In genomic region chr12:7776335-7776734, GRCm38 (mm10) we compare ENCODE assay signal across 9 mouse cellular contexts.
DNase-seq lines count a peak whose midpoint lies in the region; ATAC-seq and TF ChIP-seq lines count a peak whose summit lies in the region.
"Had no signal": no experiment of that assay in that cellular context is flagged by ENCODE, and none has a peak within 500 bp of the region (broad histone marks: within the 10 kb centered on the region; RNA-seq: fewer than 3 reads in every experiment).

No protein-coding gene starts in this region.

- TF ChIP-seq CTCF in forebrain, postnatal 0 days (IDR thresholded peaks at IDR 0.05; ENCODE audit: low read depth) = no peak

- peak overlapping the region; percentile 16; the same call in 1 of the 2 replicates for H3K27ac ChIP-seq in forebrain, embryonic 10.5 days
- H3K27ac ChIP-seq in forebrain, postnatal 0 days (ENCODE audit: low read depth, low read length) = no peak overlapping the region
- no peak overlapping the region for H3K27ac ChIP-seq in neural tube, embryonic 15.5 days (replicated peaks)

- H3K36me3 ChIP-seq in forebrain, embryonic 10.5 days (replicated peaks) = no peaks in the 10 kb centered on the region
- no peaks in the 10 kb centered on the region for H3K36me3 ChIP-seq in forebrain, postnatal 0 days (ENCODE audit: insufficient read depth)
- no peaks in the 10 kb centered on the region for H3K36me3 ChIP-seq in neural tube, embryonic 15.5 days

- H3K9me3 ChIP-seq in forebrain, embryonic 10.5 days = no peaks in the 10 kb centered on the region
- no peaks in the 10 kb centered on the region for H3K9me3 ChIP-seq in forebrain, postnatal 0 days (ENCODE audit: low read length)
- no peaks in the 10 kb centered on the region for H3K9me3 ChIP-seq in neural tube, embryonic 15.5 days (replicated peaks)

- ATAC-seq in forebrain, postnatal 0 days = no peak
- no peak; the same call in 1 of the 2 replicates for ATAC-seq in neural tube, embryonic 15.5 days (ENCODE audit: low FRiP score)
- ATAC-seq: intestine, embryonic 16.5 days had no signal

- intact Hi-C loops in gastrocnemius, postnatal 36 days (cut with DNase I) = no loop called here

- H3K27me3 ChIP-seq in forebrain, embryonic 10.5 days (ENCODE audit: poor library complexity, severe bottlenecking) = no peaks in the 10 kb centered on the region
- no peaks in the 10 kb centered on the region for H3K27me3 ChIP-seq in forebrain, postnatal 0 days (ENCODE audit: insufficient read depth, low read length)
- no peaks in the 10 kb centered on the region for H3K27me3 ChIP-seq in neural tube, embryonic 15.5 days (replicated peaks)

- H3K9ac ChIP-seq in forebrain, postnatal 0 days = no peak overlapping the region
- H3K9ac ChIP-seq in neural tube, embryonic 15.5 days (replicated peaks) = no peak overlapping the region

- H3K4me3 ChIP-seq in forebrain, embryonic 10.5 days = no peak overlapping the region
- no peak overlapping the region for H3K4me3 ChIP-seq in forebrain, postnatal 0 days (ENCODE audit: low read depth, low read length)
- no peak overlapping the region for H3K4me3 ChIP-seq in neural tube, embryonic 15.5 days (replicated peaks)

- peaks cover 9% of the 10 kb centered on the region; the same call in 1 of the 2 replicates for H3K4me1 ChIP-seq in forebrain, embryonic 10.5 days
- no peaks in the 10 kb centered on the region for H3K4me1 ChIP-seq in forebrain, postnatal 0 days (ENCODE audit: insufficient read depth)
- H3K4me1 ChIP-seq in neural tube, embryonic 15.5 days = peaks cover 6% of the 10 kb centered on the region; the same call in 1 of the 2 replicates

- 65% methylated on average over 3 of the region's 3 CpGs for WGBS in forebrain, embryonic 10.5 days
- 48% methylated on average over 3 of the region's 3 CpGs for WGBS in forebrain, postnatal 0 days
- 36% methylated on average over 3 of the region's 3 CpGs for WGBS in neural tube, embryonic 15.5 days

- H3K4me2 ChIP-seq in forebrain, postnatal 0 days (ENCODE audit: low read depth) = no peak overlapping the region
- H3K4me2 ChIP-seq in neural tube, embryonic 15.5 days = no peak overlapping the region

- no peak for DNase-seq in forebrain, embryonic 10.5 days (ENCODE audit: extremely low spot score, low spot score)
- no peak for DNase-seq in forebrain, postnatal 0 days
- DNase-seq in neural tube, embryonic 10.5 days (ENCODE audit: extremely low spot score, low spot score) = peak; percentile 21
- DNase-seq in layer of hippocampus, adult 8-10 months (ENCODE audit: low spot score in 2 of 2) = peak; percentile 53 to 55
- peak; percentile 94 for DNase-seq in retina, postnatal 1 day
- no peak for DNase-seq in lung, adult 18-20 months
- DNase-seq in gastrocnemius, postnatal 36 days = no peak

Comparison
In these comparisons a context has a peak if more than half of its experiments do, and no peak if none do; other contexts are left out.
1. DNase-seq: peak in neural tube, embryonic 10.5 days (single experiment), layer of hippocampus, adult 8-10 months (2 of 2) and retina, postnatal 1 day (single experiment); none in forebrain, embryonic 10.5 days (single experiment), forebrain, postnatal 0 days (single experiment), lung, adult 18-20 months (0 of 2) and gastrocnemius, postnatal 36 days (0 of 2).